Mouse (Mus musculus) intestine, embryonic 16.5 days (tissue): ENCODE data around the gene 1700042G07Rik. TPM values are rescaled to one million over a fixed set of nuclear protein-coding genes. Genes with fewer than 3 reads are reported as not detected.
A peak's percentile ranks its signal among the peaks of the same experiment; 100 is the strongest.
"Not testable (repeated sequence)": the region's sequence is repeated elsewhere in the genome, so short reads cannot be mapped to it uniquely, and the experiment has no call there.

Experiments used
- ATAC-seq: fragments of 200-750 bp; cut with Nextera tagmentation; 2 replicates; pipeline ENCODE4 v1.8.0; 2017; ENCODE audit warnings: moderate TSS enrichment, moderate library complexity
- H3K27ac ChIP-seq: fragments of 300-500 bp; sonication (generic); 2 replicates; pipeline ENCODE4 v1.5.1; 2014; ENCODE audit warnings: mild to moderate bottlenecking, low read length
- H3K27me3 ChIP-seq: fragments of 300-500 bp; sonication (generic); replicated peaks from 2 replicates; pipeline ENCODE4 v1.6.1; 2014; ENCODE audit warnings: low read length, control low read depth, mixed read lengths; ENCODE audit not compliant: control insufficient read depth, insufficient read depth
- H3K36me3 ChIP-seq: fragments of 300-500 bp; sonication (generic); 2 replicates; pipeline ENCODE4 v1.6.1; 2014; ENCODE audit warnings: low read length, control low read depth; ENCODE audit not compliant: control insufficient read depth, insufficient read depth
- H3K4me1 ChIP-seq: fragments of 300-500 bp; sonication (generic); 2 replicates; pipeline ENCODE4 v1.6.1; 2014; ENCODE audit warnings: low read length, control low read depth, mixed read lengths; ENCODE audit not compliant: control insufficient read depth, insufficient read depth
- H3K4me2 ChIP-seq: fragments of 300-500 bp; sonication (generic); 2 replicates; pipeline ENCODE4 v1.6.1; 2014; ENCODE audit warnings: low read depth, low read length, control low read depth
- H3K4me3 ChIP-seq: fragments of 300-500 bp; sonication (generic); 2 replicates; pipeline ENCODE4 v1.5.1; 2014; ENCODE audit warnings: mild to moderate bottlenecking, low read length
- H3K9ac ChIP-seq: fragments of 300-500 bp; sonication (generic); 2 replicates; pipeline ENCODE4 v1.6.1; 2014; ENCODE audit warnings: low read depth, low read length
- H3K9me3 ChIP-seq: fragments of 300-500 bp; sonication (generic); 2 replicates; pipeline ENCODE4 v1.6.1; 2016; ENCODE audit warnings: low read length, control low read depth; ENCODE audit not compliant: control insufficient read depth
- WGBS: fragments of 180-500 bp; shearing (Covaris S2); extraction: QIAGEN DNeasy Blood & Tissue Kit; methylation state at CpG from one replicate; pipeline ENCODE4 v1.1.7; 2014; 5-methylcytosine and 5-hydroxymethylcytosine counted together
- polyA plus RNA-seq: library from polyadenylated mRNA; unstranded; fragments of >200 nt; fragmentation: Nextera tagmentation; extraction: Ambion mirVana; gene quantifications from 2 replicates; pipeline ENCODE4 v1.2.1, GENCODE M21; 2015

1700042G07Rik gene
- polyA plus RNA-seq, 1 experiment from 2014 or later = not detected

DNA sequence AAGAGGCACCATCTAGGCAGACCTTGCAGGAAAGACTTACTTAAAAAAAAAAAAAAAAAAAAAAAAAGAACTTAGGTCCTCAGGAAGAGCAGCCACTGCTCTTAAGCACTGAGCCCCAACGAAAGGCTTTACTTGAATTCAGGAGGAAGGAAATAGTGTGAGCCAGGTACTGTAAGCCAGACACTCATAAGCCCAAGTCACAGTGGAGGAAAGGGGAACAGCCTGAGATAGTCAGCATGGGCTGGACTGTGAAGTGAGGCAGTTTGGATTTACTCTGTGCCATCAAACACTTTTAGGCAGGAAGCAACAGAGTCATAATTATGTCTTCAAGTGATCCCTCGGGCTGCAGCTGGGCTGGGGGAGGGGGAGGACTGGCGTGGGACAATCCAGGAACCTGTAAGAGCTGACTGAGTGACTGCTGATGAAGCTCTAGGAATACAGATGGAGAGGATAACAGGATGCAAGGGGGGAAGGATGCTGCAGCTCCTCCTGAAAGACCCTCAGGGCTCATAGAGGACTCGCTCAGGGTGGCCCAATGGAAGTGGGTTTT, 19.2 kb downstream of the 1700042G07Rik start:
- H3K9ac ChIP-seq = no peak overlapping the region
- H3K4me1 ChIP-seq = 0 out of 2 replicates have a peak, but pooled peaks cover 5% of the 10 kb centered on the region
- H3K9me3 ChIP-seq = no peaks in the 10 kb centered on the region
- no peaks in the 10 kb centered on the region for H3K27me3 ChIP-seq
- no peak overlapping the region for H3K27ac ChIP-seq
- WGBS = 45% methylated on average over 4 of the region's 4 CpGs
- H3K4me2 ChIP-seq = no peak overlapping the region
- ATAC-seq = no peak
- no peak overlapping the region for H3K4me3 ChIP-seq
- H3K36me3 ChIP-seq = no peaks in the 10 kb centered on the region

DNA sequence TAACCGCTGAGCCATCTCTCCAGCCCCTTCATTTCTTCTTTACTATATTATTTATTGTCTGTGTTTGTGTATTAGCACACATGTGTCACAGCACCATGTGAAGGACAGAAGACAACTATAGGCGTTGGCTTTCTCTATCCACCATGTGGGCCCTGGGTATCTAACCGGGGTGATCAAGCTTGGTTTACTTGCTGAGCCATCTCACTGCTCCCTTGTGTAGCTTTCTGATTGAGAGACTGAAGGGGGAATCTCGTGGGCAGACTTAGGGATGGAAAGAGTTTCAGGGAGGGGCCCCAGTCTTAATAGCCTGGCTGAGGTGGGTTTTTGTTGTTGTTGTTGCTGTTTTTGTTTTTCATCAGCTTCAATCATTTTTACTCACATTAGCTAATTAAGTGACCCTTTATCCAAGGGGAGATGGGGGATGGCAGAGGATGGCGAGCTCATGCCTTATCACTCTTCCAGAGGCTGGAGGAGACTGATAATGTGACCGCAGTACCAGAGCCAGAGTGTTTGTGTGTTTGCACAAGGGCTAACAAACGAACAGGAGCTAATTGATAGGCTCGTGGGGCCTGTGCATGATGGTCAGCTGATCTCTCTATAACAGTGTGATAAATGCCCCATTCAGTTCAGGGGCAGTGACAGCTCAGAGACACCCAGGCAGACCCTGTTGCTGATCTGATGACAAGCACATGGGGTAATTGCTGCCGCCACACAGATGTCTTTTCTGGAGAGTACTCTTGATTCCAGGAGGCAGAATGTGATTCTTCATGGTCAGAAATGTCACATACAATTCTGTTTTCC, 20.6 kb downstream of the 1700042G07Rik start:
- Histone ChIP-seq H3K36me3 (no peaks in the 10 kb centered on the region), H3K27me3 (no peaks in the 10 kb centered on the region), H3K9ac (no peak overlapping the region), H3K4me1 (0 out of 2 replicates have a peak, but pooled peaks cover 5% of the 10 kb centered on the region), H3K4me3 (no peak overlapping the region), H3K27ac (no peak overlapping the region), H3K4me2 (no peak overlapping the region), H3K9me3 (no peaks in the 10 kb centered on the region)
- 57% methylated on average over 9 of the region's 9 CpGs for WGBS
- peak; percentile 68 for ATAC-seq

DNA sequence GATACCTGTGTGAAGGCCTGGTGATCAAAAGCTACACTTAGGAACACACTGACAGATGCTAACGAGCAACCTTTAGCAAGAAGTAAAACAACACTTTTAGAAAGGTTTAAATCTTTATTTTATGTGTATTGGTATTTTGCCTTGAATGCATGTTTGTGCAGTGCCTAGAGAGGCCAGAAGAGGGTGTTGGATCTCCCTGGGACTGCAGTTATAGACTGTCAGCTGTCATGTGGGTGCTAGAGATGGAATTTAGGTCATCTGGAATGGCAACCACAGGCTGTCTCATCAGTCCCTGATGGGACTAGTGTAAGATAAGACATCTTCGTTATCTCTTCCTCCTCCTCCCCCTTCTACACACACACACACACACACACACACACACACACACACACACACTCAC, 25.2 kb downstream of the 1700042G07Rik start:
- no peak overlapping the region for H3K4me2 ChIP-seq
- H3K36me3 ChIP-seq = no peaks in the 10 kb centered on the region
- ATAC-seq = no peak
- H3K9me3 ChIP-seq = no peaks in the 10 kb centered on the region
- H3K27ac ChIP-seq = no peak overlapping the region
- H3K9ac ChIP-seq = no peak overlapping the region
- 80% methylated on average over 2 of the region's 2 CpGs for WGBS
- no peaks in the 10 kb centered on the region for H3K4me1 ChIP-seq
- no peak overlapping the region for H3K4me3 ChIP-seq
- no peaks in the 10 kb centered on the region for H3K27me3 ChIP-seq

DNA sequence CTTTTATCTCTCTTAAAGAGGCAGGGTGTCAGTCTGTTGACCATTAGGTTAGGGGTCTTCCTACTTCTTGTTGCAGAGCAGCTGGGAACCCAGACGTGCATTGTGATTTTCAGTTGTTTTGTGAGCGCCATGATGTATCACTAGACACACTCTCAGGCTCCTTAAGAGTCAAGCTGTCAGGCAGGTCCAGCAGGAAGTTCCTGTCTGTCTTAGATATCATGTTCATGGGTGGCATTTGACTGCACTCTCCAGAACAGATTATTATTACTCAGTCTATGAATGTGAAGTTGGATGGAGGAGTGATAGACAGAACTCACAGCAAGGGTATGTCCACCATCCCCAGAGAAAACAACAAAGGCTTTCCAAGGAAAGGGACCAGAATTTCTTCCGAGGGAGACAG, 31.2 kb downstream of the 1700042G07Rik start:
- H3K9ac ChIP-seq = no peak overlapping the region
- H3K27ac ChIP-seq = no peak overlapping the region
- 65% methylated on average over 3 of the region's 3 CpGs for WGBS
- H3K36me3 ChIP-seq = no peaks in the 10 kb centered on the region
- no peaks in the 10 kb centered on the region for H3K27me3 ChIP-seq
- ATAC-seq = no peak
- no peak overlapping the region for H3K4me2 ChIP-seq
- no peak overlapping the region for H3K4me3 ChIP-seq
- H3K9me3 ChIP-seq = no peaks in the 10 kb centered on the region
- no peaks in the 10 kb centered on the region for H3K4me1 ChIP-seq

DNA sequence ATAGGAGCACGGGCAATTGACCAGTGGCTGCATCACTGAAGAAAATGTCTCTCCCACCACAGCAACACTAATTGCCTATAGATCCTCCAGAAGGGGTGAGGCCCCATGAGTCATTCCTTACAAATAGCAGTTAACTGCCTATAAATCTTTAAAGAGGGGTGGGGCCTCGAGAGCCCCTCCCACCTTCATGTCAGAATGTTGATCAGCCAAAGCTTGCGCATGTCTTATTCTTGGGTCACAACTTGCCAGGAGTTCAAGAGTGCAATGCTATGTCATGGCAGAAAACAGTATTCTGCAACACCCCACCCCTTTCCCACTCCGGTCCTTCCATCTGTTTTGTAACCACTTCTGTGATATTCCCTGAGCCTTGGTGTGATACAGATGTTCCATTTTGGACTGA, 33.4 kb downstream of the 1700042G07Rik start:
- H3K27ac ChIP-seq = no peak overlapping the region
- no peaks in the 10 kb centered on the region for H3K4me1 ChIP-seq
- WGBS = 66% methylated on average over 4 of the region's 4 CpGs
- no peaks in the 10 kb centered on the region for H3K9me3 ChIP-seq
- no peak overlapping the region for H3K9ac ChIP-seq
- H3K27me3 ChIP-seq = no peaks in the 10 kb centered on the region
- H3K36me3 ChIP-seq = no peaks in the 10 kb centered on the region
- ATAC-seq = peak; percentile 63
- H3K4me2 ChIP-seq = no peak overlapping the region
- H3K4me3 ChIP-seq = no peak overlapping the region

DNA sequence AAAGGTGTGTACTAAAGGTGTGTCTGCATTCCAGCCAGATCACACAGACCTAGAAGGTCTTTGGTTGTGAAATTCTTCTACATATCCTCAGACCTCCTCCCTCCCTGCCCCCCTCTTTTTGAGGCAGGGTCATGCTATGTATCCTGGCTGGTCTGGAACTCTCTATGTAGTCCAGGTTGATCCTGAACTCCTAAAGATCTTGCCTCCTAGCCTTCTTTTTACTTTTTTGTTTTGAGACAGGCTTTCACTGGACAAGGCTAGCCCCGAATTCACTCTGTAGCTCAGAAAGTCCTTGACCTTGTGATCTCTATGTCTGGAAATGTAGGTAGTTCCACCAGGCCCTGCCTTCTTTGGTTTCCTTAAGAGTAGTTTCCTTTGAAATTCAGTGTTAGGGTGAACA, 35.7 kb downstream of the 1700042G07Rik start:
- Histone ChIP-seq H3K4me3 (no peak overlapping the region), H3K9me3 (no peaks in the 10 kb centered on the region), H3K36me3 (no peaks in the 10 kb centered on the region), H3K27ac (no peak overlapping the region), H3K4me1 (no peaks in the 10 kb centered on the region), H3K27me3 (no peaks in the 10 kb centered on the region), H3K9ac (no peak overlapping the region), H3K4me2 (no peak overlapping the region)
- no peak for ATAC-seq
- WGBS = 88% methylated on average over 1 of the region's 1 CpGs

DNA sequence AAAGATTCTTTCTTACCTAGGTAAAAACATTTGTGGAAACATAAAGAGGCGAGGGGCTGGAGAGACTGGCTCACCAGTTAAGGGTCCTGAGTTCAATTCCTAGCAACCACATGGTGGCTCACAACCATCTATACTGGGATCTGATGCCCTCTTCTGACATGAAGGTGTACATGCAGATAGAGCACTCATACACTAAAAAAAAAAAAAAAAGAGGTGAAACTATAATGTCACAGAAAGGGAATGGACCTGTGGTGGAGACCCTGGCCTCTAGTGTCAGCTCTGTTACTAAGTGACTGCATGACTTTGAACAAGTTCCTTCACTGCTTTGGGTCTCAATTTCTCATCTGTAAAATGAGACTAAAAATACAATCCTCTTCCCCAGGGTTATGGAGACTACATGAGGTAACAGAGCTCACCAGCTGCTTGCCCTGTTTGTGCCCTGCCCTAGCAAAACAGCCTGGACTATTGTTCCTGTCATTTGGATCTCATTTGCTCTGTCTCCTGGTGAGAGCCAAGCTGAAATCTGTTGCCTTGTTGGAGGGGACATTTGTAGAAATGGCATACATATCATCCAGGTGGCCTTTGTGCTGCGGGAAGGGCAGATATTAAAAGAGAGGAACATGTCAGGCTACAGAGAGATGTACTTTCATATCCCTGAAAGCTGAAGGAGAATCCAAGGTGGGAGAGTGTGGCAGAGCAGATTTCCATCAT, 42.9 kb downstream of the 1700042G07Rik start:
- Histone ChIP-seq H3K4me3 (no peak overlapping the region), H3K27ac (no peak overlapping the region), H3K36me3 (no peaks in the 10 kb centered on the region), H3K4me2 (no peak overlapping the region), H3K4me1 (0 out of 2 replicates have a peak, but pooled peaks cover 3% of the 10 kb centered on the region), H3K27me3 (no peaks in the 10 kb centered on the region), H3K9me3 (no peaks in the 10 kb centered on the region), H3K9ac (no peak overlapping the region)
- no peak for ATAC-seq
- WGBS = 87% methylated on average over 2 of the region's 2 CpGs

DNA sequence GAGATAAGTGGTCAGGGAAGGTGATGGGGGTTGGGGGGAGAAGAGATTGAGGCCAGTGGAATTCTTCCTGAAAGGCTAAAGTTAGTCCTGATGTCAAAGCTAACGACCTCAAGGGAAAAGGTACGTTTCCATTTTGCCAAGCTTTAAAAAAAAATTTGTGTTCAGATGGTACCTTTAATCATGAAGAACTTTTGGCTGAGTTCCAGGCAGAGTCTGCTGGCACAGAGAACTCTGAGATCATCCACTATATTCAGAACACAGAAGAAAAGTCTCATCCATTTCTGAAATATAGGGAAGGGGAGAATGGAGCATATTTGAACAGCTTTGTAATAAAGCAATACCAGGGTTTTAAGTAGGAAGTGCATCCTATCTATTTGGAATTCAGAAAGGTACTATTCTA, 43.9 kb downstream of the 1700042G07Rik start:
- H3K36me3 ChIP-seq = no peaks in the 10 kb centered on the region
- no peak overlapping the region for H3K9ac ChIP-seq
- no peak for ATAC-seq
- H3K27ac ChIP-seq = no peak overlapping the region
- no peaks in the 10 kb centered on the region for H3K27me3 ChIP-seq
- WGBS = 34% methylated on average over 2 of the region's 2 CpGs
- H3K4me3 ChIP-seq = no peak overlapping the region
- no peaks in the 10 kb centered on the region for H3K9me3 ChIP-seq
- H3K4me1 ChIP-seq = 0 out of 2 replicates have a peak, but pooled peaks cover 3% of the 10 kb centered on the region
- no peak overlapping the region for H3K4me2 ChIP-seq

DNA sequence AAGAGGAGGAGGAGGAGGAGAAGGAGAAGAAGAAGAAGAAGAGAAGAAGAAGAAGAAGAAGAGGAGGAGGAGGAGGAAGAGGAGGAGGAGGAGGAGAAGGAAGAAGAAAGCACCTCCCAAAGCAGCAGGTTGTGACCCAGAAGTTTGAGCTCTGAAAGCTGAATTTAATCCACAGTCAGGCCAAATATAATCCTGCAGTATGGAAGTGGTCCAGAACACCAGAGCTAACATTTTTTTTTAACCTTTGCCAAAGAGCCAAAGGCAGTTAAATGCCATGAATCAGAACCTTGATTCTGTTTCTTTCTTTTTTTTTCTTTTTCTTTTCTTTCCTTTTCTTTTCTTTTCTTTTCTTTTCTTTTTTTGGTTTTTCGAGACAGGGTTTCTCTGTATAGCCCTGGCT, 44.5 kb downstream of the 1700042G07Rik start:
- H3K36me3 ChIP-seq, H3K4me1 ChIP-seq, H3K9me3 ChIP-seq, H3K4me3 ChIP-seq, H3K9ac ChIP-seq, ATAC-seq, H3K27ac ChIP-seq, H3K4me2 ChIP-seq, H3K27me3 ChIP-seq: not testable (repeated sequence)
- WGBS = 94% methylated on average over 1 of the region's 1 CpGs
